Mouse (Mus musculus) lung, postnatal 10 days (tissue): ENCODE data around the gene Rgs11.
A peak's percentile ranks its signal among the peaks of the same experiment; 100 is the strongest.
"Not testable (repeated sequence)": the region's sequence is repeated elsewhere in the genome, so short reads cannot be mapped to it uniquely, and the experiment has no call there.

Source experiments
- DNase-seq: peaks from one replicate; pipeline ENCODE4 v3.0.0; 2021

Rgs11 gene

DNA sequence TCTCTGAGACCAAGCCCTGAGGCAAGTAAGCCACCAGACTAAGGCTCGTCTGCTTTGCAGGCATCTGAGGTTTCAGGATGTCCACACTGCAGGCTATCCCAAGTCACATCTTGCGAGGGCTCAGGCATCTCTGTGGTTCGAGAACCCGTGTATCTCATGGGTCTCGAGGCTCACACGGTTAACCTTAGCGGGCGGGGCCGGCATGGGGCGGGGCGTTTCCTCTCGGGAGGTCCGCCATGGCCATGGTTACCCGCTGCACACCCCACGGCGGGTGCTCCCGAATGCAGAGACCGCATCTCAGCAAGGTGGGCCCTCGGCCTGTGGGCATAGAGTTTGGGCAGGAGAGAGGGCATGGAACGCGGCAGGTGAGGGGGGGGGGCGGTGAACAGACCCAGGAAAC, at the start of gene Rgs11:
TSS of gene Rgs11 (plus strand) at position 215 of the 400 bp plus-strand sequence.
- DNase-seq = peak; percentile 71

DNA sequence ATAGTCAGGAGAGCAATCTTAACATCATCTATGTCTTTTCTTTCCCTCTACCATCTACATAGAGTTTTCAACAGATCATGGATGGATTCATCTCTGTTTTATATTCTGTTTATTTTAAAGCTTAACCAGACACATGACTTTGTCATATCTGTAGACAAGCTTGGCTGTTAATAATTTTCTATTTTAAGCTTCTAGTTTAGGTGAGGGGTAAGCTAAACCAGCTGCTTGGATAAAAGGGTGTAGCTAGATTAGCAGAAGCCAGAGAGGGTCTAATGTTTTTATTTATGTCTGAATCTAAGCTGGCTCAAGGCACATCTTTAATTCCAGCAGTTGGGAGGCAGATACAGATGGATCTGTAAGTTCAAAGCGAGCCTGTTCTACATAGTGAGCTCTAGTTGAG, 40.0 kb upstream of the Rgs11 start:
- peak; percentile 19 for DNase-seq

- no peak for DNase-seq
Observed at GRCm38 (mm10) chr17:26168039-26168438, 34.7 kb upstream of the Rgs11 start.

DNA sequence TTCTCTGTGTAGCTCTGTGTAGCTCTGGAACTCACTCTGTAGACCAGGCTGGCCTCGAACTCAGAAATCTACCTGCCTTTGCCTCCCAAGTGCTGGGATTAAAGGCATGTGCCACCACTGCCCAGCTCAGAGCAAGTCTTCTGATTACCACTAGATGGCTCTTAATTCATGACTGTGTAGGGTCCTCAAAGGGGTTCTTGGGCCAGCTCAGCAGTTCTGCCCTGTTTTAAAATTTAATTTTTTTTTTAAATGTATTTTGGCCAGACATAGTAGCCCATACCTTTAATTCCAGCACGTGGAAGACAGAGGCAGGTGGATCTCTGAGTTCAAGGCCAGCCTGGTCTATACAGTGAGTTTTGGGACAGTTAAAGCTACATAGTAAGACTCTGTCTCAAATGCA, 27.5 kb upstream of the Rgs11 start:
- DNase-seq = not testable (repeated sequence)

DNA sequence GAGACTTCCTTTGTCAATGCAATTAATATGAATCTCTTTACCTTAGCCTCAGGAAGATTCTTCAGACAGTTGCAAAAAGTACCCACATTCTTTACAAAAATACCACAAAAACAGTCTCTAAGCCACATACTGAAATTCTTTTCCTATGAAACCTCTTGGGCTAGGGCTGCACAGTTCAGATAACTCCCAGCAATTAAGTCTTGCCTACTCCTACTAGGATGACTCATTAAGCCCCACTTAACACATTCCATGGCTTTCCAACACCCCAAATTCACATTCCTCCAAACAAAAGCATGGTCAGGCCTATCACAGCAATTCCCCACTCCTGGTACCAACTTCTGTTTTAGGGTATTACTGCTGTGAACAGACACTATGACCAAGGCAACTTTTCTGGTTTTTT, 24.1 kb upstream of the Rgs11 start:
- DNase-seq = no peak

GRCm38 (mm10) chr17:26181179-26181578, 21.6 kb upstream of the Rgs11 start:
- DNase-seq = no peak

- no peak for DNase-seq
Observed at GRCm38 (mm10) chr17:26187592-26187991, 15.2 kb upstream of the Rgs11 start.

DNA sequence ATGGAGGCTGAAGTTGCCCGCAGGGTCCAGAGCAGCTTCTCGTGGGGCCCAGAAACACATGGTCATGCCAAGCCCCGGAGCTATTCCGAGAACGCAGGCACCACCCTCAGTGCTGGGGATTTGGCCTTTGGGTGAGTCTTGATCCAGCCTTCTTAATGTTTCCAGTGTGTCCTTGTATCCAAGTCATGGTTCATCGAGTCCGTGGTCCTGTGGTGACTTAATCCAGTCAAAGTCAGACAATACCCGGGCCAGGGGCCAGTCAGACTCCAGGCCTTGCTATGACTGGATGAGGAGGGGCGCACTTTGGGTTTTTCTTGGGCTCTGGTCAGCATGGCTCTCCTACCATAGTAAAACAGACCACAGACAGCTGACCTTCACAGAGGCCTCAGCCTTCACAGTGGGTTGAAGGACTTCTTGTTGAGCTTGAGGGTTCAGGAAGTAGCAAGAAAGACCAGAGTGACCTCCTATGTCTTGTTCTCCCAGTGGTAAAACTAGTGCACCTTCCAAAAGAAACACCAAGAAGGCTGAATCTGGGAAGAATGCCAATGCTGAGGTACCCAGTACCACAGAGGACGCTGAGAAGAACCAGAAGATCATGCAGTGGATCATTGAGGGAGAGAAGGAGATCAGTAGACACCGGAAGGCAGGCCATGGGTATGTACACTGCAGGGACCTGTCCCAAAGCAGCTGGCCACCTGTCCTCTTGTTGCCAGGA, 14.5 kb upstream of the Rgs11 start:
- no peak for DNase-seq

GRCm38 (mm10) chr17:26191486-26191885, 11.3 kb upstream of the Rgs11 start:
- not testable (repeated sequence) for DNase-seq

DNA sequence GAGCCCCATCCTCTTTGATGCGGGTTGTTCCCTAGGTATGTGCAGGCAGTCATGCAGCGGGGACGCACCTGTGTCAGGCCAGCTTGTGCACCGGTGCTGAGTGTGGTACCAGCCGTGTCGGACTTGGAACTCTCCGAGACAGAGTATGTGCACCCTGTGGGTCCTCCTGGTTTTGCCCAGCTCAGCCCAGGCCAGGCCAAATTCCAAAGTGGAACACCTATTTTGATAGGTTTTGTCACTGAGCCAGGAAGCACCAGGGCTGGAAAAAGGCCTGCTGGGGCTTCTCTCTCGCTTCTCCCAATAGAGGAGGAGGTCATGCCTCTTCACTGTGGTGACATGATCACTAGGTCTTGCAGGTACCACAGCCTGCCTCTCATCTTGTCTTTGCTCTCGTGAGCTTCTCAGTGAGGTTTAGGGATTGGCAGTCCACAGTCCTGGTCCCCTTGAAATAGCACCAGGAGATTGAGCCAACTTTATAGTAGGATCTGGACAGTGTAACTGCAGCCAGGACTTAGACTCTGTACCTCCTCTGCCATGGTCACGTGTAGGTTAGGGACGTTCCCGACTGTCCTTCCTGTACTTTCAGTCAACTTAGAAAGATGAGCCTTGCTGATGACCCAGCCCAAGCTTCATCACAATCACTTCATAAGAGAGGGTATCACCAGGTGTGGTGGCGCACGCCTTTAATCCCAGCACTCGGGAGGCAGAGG, 10.1 kb upstream of the Rgs11 start:
- DNase-seq = no peak

GRCm38 (mm10) chr17:26198892-26199291, 3.9 kb upstream of the Rgs11 start, which contains the start of gene Pdia2:
Gene Pdia2, minus strand, starts transcription at chr17:26199087.
- no peak for DNase-seq

GRCm38 (mm10) chr17:26200831-26201705, 1.7 kb upstream of the Rgs11 start:
- peak; percentile 25 for DNase-seq

- no peak for DNase-seq
Observed at GRCm38 (mm10) chr17:26201998-26202397, 753 bp upstream of the Rgs11 start.

GRCm38 (mm10) chr17:26203321-26203811, 615 bp downstream of the Rgs11 start:
- DNase-seq = peak; percentile 35

DNA sequence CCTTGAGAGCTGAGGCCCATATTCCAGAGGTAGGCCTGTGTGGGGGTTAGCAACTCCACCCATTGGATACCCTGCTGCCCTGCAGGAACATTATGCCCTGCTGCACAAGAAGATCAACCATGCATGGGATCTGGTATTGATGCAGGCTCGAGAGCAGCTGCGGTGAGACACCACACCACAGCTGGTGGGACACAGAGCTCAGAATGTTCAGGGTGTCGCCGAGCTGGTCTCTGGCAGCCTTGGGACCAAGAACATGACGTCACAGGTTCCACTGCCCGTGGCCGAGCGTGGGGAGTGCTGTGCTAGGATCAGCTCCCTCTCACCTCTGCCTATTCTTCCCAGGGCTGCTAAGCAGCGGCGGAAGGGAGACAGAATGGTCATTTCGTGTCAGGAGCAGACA, 2.0 kb downstream of the Rgs11 start:
- DNase-seq = no peak

- no peak for DNase-seq
Observed at GRCm38 (mm10) chr17:26206392-26206791, 3.6 kb downstream of the Rgs11 start.

DNA sequence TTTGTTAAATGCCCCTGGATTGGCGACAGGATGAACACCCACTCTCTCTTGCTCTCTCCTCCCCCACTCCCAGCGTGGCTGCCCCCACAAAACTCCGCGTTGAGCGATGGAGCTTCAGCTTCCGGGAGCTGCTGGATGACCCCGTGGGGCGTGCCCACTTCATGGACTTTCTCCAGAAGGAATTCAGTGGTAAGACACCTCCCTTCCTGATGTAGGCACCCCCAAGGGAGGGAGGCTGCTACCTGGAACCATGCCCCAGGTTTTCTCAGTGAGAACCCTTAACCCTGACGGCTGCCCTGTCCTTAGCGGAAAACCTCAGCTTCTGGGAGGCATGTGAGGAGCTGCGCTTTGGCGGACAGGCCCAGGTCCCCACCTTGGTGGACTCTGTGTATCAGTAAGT, 4.9 kb downstream of the Rgs11 start, which contains the start of gene Arhgdig:
TSS of gene Arhgdig (minus strand) at position 101 of the 400 bp plus-strand sequence.
- DNase-seq = no peak

DNA sequence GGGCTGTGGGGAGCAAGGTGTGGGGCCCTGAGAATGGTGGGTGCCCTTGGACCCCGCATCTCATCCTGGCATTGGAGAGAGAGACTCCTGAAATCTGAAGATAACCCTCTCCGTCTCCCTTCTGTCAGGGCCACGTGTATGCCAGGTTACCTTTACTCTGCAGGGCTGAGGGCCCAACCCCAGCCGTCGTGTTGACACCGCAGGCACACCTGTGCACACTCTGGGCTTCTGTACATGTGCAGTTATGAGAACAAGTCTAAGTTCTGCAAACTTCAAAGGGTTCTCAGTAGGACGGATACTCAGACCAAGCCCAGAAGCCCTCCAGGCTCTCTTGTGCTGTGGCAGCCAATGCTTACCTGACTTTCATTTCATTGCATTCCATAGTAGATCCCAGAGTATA, 9.5 kb downstream of the Rgs11 start:
- no peak for DNase-seq

DNA sequence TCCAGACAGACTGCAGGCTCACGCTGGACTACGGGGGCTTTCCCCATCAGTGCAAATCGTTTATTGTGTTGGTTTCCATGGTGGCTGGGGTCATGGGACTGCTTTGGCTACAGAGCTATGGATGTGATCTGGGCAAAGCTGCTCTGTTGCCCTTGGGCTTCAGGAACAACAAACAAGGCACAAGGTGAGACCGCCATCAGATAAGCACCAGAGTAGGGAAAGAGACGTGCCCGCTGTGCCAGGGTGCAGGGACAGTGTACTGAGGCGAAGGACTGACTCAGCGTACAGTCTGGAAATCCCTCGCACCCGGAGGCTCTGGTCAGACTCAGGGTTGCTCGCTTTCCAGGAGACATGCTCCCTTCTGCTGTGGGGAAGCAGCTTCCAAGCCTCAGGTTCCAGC, 9.9 kb downstream of the Rgs11 start:
- no peak for DNase-seq

- no peak for DNase-seq
Observed at GRCm38 (mm10) chr17:26221508-26221907, 18.8 kb downstream of the Rgs11 start.

- DNase-seq = peak; percentile 61
Observed at GRCm38 (mm10) chr17:26225150-26225549, 22.4 kb downstream of the Rgs11 start.

DNA sequence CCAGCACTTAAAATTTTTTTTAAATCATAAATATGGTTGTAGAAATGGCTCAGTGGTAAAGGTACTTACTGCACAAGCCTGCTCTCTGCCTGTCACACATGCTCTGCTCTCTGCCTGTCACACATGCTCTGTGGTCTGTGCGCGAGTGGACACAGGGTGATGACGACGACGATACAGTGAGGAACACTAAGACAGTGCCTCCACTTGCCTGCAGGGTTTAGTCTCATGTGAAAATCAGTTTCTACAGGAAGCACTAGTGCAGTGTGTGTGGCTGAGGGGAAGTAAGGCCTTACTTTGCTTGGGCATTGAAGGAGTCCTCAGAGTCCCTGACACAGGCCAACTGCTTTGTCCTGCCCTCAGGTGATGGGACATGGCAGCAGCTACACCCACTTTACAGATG, 27.0 kb downstream of the Rgs11 start:
- no peak for DNase-seq

- DNase-seq = no peak
Observed at GRCm38 (mm10) chr17:26231156-26231555, 28.4 kb downstream of the Rgs11 start.
